Mouse (Mus musculus) midbrain, embryonic 10.5 days (tissue): ENCODE data around the gene Tmem97. TPM values are rescaled to one million over a fixed set of nuclear protein-coding genes. Genes with fewer than 3 reads are reported as not detected.
A peak's percentile ranks its signal among the peaks of the same experiment; 100 is the strongest.
"Not testable (repeated sequence)": the region's sequence is repeated elsewhere in the genome, so short reads cannot be mapped to it uniquely, and the experiment has no call there.

Source experiments
- DNase-seq: peaks from one replicate; pipeline ENCODE4 v3.0.0-alpha.2; 2017; ENCODE audit warnings: low spot score
- H3K27ac ChIP-seq: fragments of 300-500 bp; sonication (generic); replicated peaks from 2 replicates; pipeline ENCODE4 v1.5.1; 2016; ENCODE audit warnings: mild to moderate bottlenecking
- H3K27me3 ChIP-seq: fragments of 300-500 bp; sonication (generic); 2 replicates; pipeline ENCODE4 v1.6.1; 2016; ENCODE audit warnings: low read depth, mild to moderate bottlenecking; ENCODE audit not compliant: poor library complexity, severe bottlenecking
- H3K36me3 ChIP-seq: fragments of 300-500 bp; sonication (generic); 2 replicates; pipeline ENCODE4 v1.6.1; 2016; ENCODE audit warnings: mild to moderate bottlenecking, moderate library complexity
- H3K4me1 ChIP-seq: fragments of 300-500 bp; sonication (generic); 2 replicates; pipeline ENCODE4 v1.6.1; 2016
- H3K4me3 ChIP-seq: fragments of 300-500 bp; sonication (generic); 2 replicates; pipeline ENCODE4 v1.5.1; 2016; ENCODE audit warnings: mild to moderate bottlenecking, moderate library complexity
- H3K9me3 ChIP-seq: fragments of 300-500 bp; sonication (generic); replicated peaks from 2 replicates; pipeline ENCODE4 v1.6.1; 2016; ENCODE audit warnings: mild to moderate bottlenecking
- WGBS: fragments of 180-500 bp; shearing (Covaris S2); methylation state at CpG from one replicate; pipeline ENCODE4 v1.1.7; 2016; 5-methylcytosine and 5-hydroxymethylcytosine counted together
- polyA plus RNA-seq: library from polyadenylated mRNA; unstranded; fragments of >200 nt; fragmentation: Nextera tagmentation; extraction: Ambion mirVana; gene quantifications from 2 replicates; pipeline ENCODE4 v1.2.1, GENCODE M21; 2016

Tmem97 gene
- polyA plus RNA-seq, 1 experiment from 2014 or later: 110 TPM

- no peak overlapping the region for H3K27ac ChIP-seq
- DNase-seq: no peak
- H3K4me1 ChIP-seq: peaks cover 26% of the 10 kb centered on the region
- no peaks in the 10 kb centered on the region for H3K27me3 ChIP-seq
- no peaks in the 10 kb centered on the region for H3K9me3 ChIP-seq
- peaks cover 61% of the 10 kb centered on the region for H3K36me3 ChIP-seq
- no peak overlapping the region for H3K4me3 ChIP-seq
- WGBS: 82% methylated on average over 8 of the region's 8 CpGs
These were observed 5.4 kb downstream of the Tmem97 start for GRCm38 (mm10) chr11:78545181-78545580.

- no peaks in the 10 kb centered on the region for H3K9me3 ChIP-seq
- WGBS: 95% methylated on average over 7 of the region's 7 CpGs
These were observed 6.0 kb downstream of the Tmem97 start for GRCm38 (mm10) chr11:78544449-78545111.

GRCm38 (mm10) chr11:78540358-78540757 lies 10.2 kb downstream of the Tmem97 start:
- no peaks in the 10 kb centered on the region for H3K27me3 ChIP-seq

More at GRCm38 (mm10) chr11:78544449-78545111, 6.0 kb downstream of the Tmem97 start:
- Histone ChIP-seq H3K27ac (no peak overlapping the region), H3K36me3 (peaks cover 67% of the 10 kb centered on the region), H3K27me3 (no peaks in the 10 kb centered on the region), H3K4me1 (peaks cover 20% of the 10 kb centered on the region), H3K4me3 (no peak overlapping the region)
- DNase-seq: no peak

GRCm38 (mm10) chr11:78536690-78537084 lies 13.9 kb downstream of the Tmem97 start:
- WGBS: 7% methylated on average over 14 of the region's 14 CpGs
- Histone ChIP-seq H3K27me3 (no peaks in the 10 kb centered on the region), H3K9me3 (no peaks in the 10 kb centered on the region), H3K27ac (peak overlapping the region; percentile 89), H3K36me3 (peaks cover 43% of the 10 kb centered on the region), H3K4me3 (peak overlapping the region; percentile 70), H3K4me1 (peaks cover 26% of the 10 kb centered on the region)
- DNase-seq: no peak

More at GRCm38 (mm10) chr11:78540358-78540757, 10.2 kb downstream of the Tmem97 start:
- H3K4me3 ChIP-seq: no peak overlapping the region
- 95% methylated on average over 3 of the region's 3 CpGs for WGBS
- H3K27ac ChIP-seq: no peak overlapping the region
- DNase-seq: no peak
- no peaks in the 10 kb centered on the region for H3K9me3 ChIP-seq
- H3K4me1 ChIP-seq: peaks cover 14% of the 10 kb centered on the region
- peaks cover 69% of the 10 kb centered on the region for H3K36me3 ChIP-seq

GRCm38 (mm10) chr11:78536080-78536689 lies 14.4 kb downstream of the Tmem97 start, which contains the start of the genes Tnfaip1 and Ift20:
Gene Tnfaip1 (minus strand): TSS chr11:78536332.
Gene Ift20 (plus strand): TSS chr11:78536361.
- peak; percentile 99 for DNase-seq
- Histone ChIP-seq H3K4me3 (peak within 1 kb of the TSS; percentile 70), H3K36me3 (peaks cover 40% of the 10 kb centered on the region), H3K27me3 (no peaks in the 10 kb centered on the region), H3K4me1 (peaks cover 26% of the 10 kb centered on the region), H3K9me3 (no peaks in the 10 kb centered on the region), H3K27ac (peak within 1 kb of the TSS; percentile 89)
- under 1% methylated on average over 52 of the region's 52 CpGs for WGBS

GRCm38 (mm10) chr11:78535376-78536079 lies 15.0 kb downstream of the Tmem97 start:
- peak; percentile 41 for DNase-seq
- WGBS: under 1% methylated on average over 23 of the region's 23 CpGs

GRCm38 (mm10) chr11:78534516-78534915 lies 16.1 kb downstream of the Tmem97 start:
- Histone ChIP-seq H3K9me3 (no peaks in the 10 kb centered on the region), H3K4me1 (peaks cover 26% of the 10 kb centered on the region), H3K36me3 (peaks cover 40% of the 10 kb centered on the region), H3K27ac (no peak overlapping the region), H3K4me3 (peak overlapping the region; percentile 70), H3K27me3 (no peaks in the 10 kb centered on the region)
- no peak for DNase-seq
- WGBS: 92% methylated on average over 4 of the region's 4 CpGs

More at GRCm38 (mm10) chr11:78535376-78536079, 15.0 kb downstream of the Tmem97 start:
- H3K9me3 ChIP-seq: no peaks in the 10 kb centered on the region
- H3K27me3 ChIP-seq: no peaks in the 10 kb centered on the region
- peaks cover 26% of the 10 kb centered on the region for H3K4me1 ChIP-seq
- H3K27ac ChIP-seq: peak overlapping the region; percentile 89
- H3K36me3 ChIP-seq: peaks cover 40% of the 10 kb centered on the region
- peak overlapping the region; percentile 70 for H3K4me3 ChIP-seq

GRCm38 (mm10) chr11:78531515-78531914 lies 19.1 kb downstream of the Tmem97 start:
- WGBS: 93% methylated on average over 10 of the region's 10 CpGs
- H3K4me3 ChIP-seq, H3K27ac ChIP-seq, H3K27me3 ChIP-seq, DNase-seq, H3K9me3 ChIP-seq: not testable (repeated sequence)
- peaks cover 12% of the 10 kb centered on the region for H3K4me1 ChIP-seq
- H3K36me3 ChIP-seq: peaks cover 58% of the 10 kb centered on the region

GRCm38 (mm10) chr11:78531046-78531445 lies 19.5 kb downstream of the Tmem97 start:
- no peak overlapping the region for H3K27ac ChIP-seq
- peaks cover 63% of the 10 kb centered on the region for H3K36me3 ChIP-seq
- peaks cover 12% of the 10 kb centered on the region for H3K4me1 ChIP-seq
- no peaks in the 10 kb centered on the region for H3K27me3 ChIP-seq
- H3K4me3 ChIP-seq: no peak overlapping the region
- DNase-seq: no peak
- no peaks in the 10 kb centered on the region for H3K9me3 ChIP-seq
- 85% methylated on average over 6 of the region's 6 CpGs for WGBS

GRCm38 (mm10) chr11:78530001-78530400 lies 20.6 kb downstream of the Tmem97 start:
- no peak overlapping the region for H3K27ac ChIP-seq

GRCm38 (mm10) chr11:78528714-78529113 lies 21.9 kb downstream of the Tmem97 start:
- no peak for DNase-seq
- Histone ChIP-seq H3K4me1 (no peaks in the 10 kb centered on the region), H3K4me3 (no peak overlapping the region), H3K27ac (no peak overlapping the region), H3K36me3 (peaks cover 81% of the 10 kb centered on the region), H3K9me3 (no peaks in the 10 kb centered on the region), H3K27me3 (no peaks in the 10 kb centered on the region)
- 93% methylated on average over 9 of the region's 9 CpGs for WGBS

More at GRCm38 (mm10) chr11:78530001-78530400, 20.6 kb downstream of the Tmem97 start:
- Histone ChIP-seq H3K4me3 (no peak overlapping the region), H3K9me3 (no peaks in the 10 kb centered on the region), H3K27me3 (no peaks in the 10 kb centered on the region), H3K4me1 (peaks cover 8% of the 10 kb centered on the region), H3K36me3 (peaks cover 73% of the 10 kb centered on the region)
- 93% methylated on average over 12 of the region's 12 CpGs for WGBS
- DNase-seq: no peak

- H3K27me3 ChIP-seq: no peaks in the 10 kb centered on the region
- peaks cover 100% of the 10 kb centered on the region for H3K36me3 ChIP-seq
- no peak overlapping the region for H3K27ac ChIP-seq
- no peak for DNase-seq
- no peak overlapping the region for H3K4me3 ChIP-seq
- WGBS: 91% methylated on average over 2 of the region's 2 CpGs
- H3K9me3 ChIP-seq: no peaks in the 10 kb centered on the region
- H3K4me1 ChIP-seq: no peaks in the 10 kb centered on the region
These were observed 25.7 kb downstream of the Tmem97 start for GRCm38 (mm10) chr11:78524838-78525237.
